Mouse (Mus musculus) gastrocnemius, adult 2 months (tissue): ENCODE results near the gene Ranbp17. TPM values are rescaled to one million over a fixed set of nuclear protein-coding genes. Genes with fewer than 3 reads are reported as not detected.

Source experiments
- DNase-seq: peaks from one replicate; pipeline ENCODE4 v3.0.0; 2022
- H3K27ac ChIP-seq: fragments of 200-600 bp; 2 replicates; pipeline ENCODE4 v1.8.1; 2022; ENCODE audit warnings: mild to moderate bottlenecking
- H3K4me3 ChIP-seq: fragments of 200-600 bp; 2 replicates; pipeline ENCODE4 v1.8.1; 2022; ENCODE audit warnings: mild to moderate bottlenecking, moderate library complexity
- CTCF ChIP-seq: fragments of 200-600 bp; IDR thresholded peaks from 2 replicates; pipeline ENCODE4 v1.8.1; 2022; ENCODE audit warnings: antibody characterized with exemption, mild to moderate bottlenecking, moderate library complexity
- intact Hi-C: fragments of 180-260 bp; cut with DNase I; formaldehyde crosslinking; loops from one replicate; pipeline ENCODE4 v1.15.1; 2025
- total RNA-seq, 2 experiments: library from RNA; stranded (reverse); gene quantifications; 2 replicates each; pipeline ENCODE4 v1.2.3; 2021

The Ranbp17 gene
- total RNA-seq, 2 experiments from 2014 or later = 0.31 to 0.64 TPM

GRCm38 (mm10) chr11:33197133-33197514 is 316.4 kb downstream of the Ranbp17 start:
- intact Hi-C loops = no loop called here
- Histone ChIP-seq H3K4me3 (no peak overlapping the region), H3K27ac (no peak overlapping the region)
- DNase-seq = no peak
- no peak for TF ChIP-seq CTCF

GRCm38 (mm10) chr11:33196447-33197132 is 317.0 kb downstream of the Ranbp17 start:
- Histone ChIP-seq H3K4me3 (no peak overlapping the region), H3K27ac (no peak overlapping the region)
- intact Hi-C loops = no loop called here

GRCm38 (mm10) chr11:33195531-33196446 is 317.8 kb downstream of the Ranbp17 start:
- intact Hi-C loops = no loop called here

More at GRCm38 (mm10) chr11:33196447-33197132, 317.0 kb downstream of the Ranbp17 start:
- no peak for DNase-seq
- no peak for TF ChIP-seq CTCF

GRCm38 (mm10) chr11:33195061-33195460 is 318.5 kb downstream of the Ranbp17 start:
- no peak for DNase-seq
- no peak for TF ChIP-seq CTCF
- Histone ChIP-seq H3K27ac (no peak overlapping the region), H3K4me3 (no peak overlapping the region)
- intact Hi-C loops = no loop called here

More at GRCm38 (mm10) chr11:33195531-33196446, 317.8 kb downstream of the Ranbp17 start:
- no peak overlapping the region for H3K27ac ChIP-seq
- no peak overlapping the region for H3K4me3 ChIP-seq
- TF ChIP-seq CTCF = no peak
- DNase-seq = no peak

- intact Hi-C loops = no loop called here
- DNase-seq = no peak
- TF ChIP-seq CTCF = no peak
- Histone ChIP-seq H3K27ac (no peak overlapping the region), H3K4me3 (no peak overlapping the region)
Measured at GRCm38 (mm10) chr11:33193695-33194094, 319.9 kb downstream of the Ranbp17 start.

GRCm38 (mm10) chr11:33181804-33182203 is 331.7 kb downstream of the Ranbp17 start:
- intact Hi-C loops = no loop called here
- no peak overlapping the region for H3K4me3 ChIP-seq
- no peak for DNase-seq
- no peak for TF ChIP-seq CTCF
- no peak overlapping the region for H3K27ac ChIP-seq

- TF ChIP-seq CTCF = no peak
- no peak overlapping the region for H3K27ac ChIP-seq
- intact Hi-C loops = no loop called here
- no peak for DNase-seq
- H3K4me3 ChIP-seq = no peak overlapping the region
Measured at GRCm38 (mm10) chr11:33180701-33181116, 332.8 kb downstream of the Ranbp17 start.

- no peak for TF ChIP-seq CTCF
- no peak overlapping the region for H3K27ac ChIP-seq
- intact Hi-C loops = loop anchor here (5.0 to 10.0 kb wide), 2 partner anchors 375 to 542 kb away; no protein-coding TSS in a partner anchor
- no peak overlapping the region for H3K4me3 ChIP-seq
- no peak for DNase-seq
Measured at GRCm38 (mm10) chr11:33179802-33180201, 333.7 kb downstream of the Ranbp17 start.

GRCm38 (mm10) chr11:33176525-33177245 is 336.9 kb downstream of the Ranbp17 start:
- Histone ChIP-seq H3K4me3 (no peak overlapping the region), H3K27ac (no peak overlapping the region)
- TF ChIP-seq CTCF = peak; percentile 83
- DNase-seq = peak; percentile 33
- intact Hi-C loops = loop anchor here (2.0 to 10.0 kb wide), 4 partner anchors 118 to 546 kb away; no protein-coding TSS in a partner anchor

- no peak for DNase-seq
- TF ChIP-seq CTCF = no peak
- Histone ChIP-seq H3K27ac (no peak overlapping the region), H3K4me3 (no peak overlapping the region)
- intact Hi-C loops = loop anchor here (2.0 to 10.0 kb wide), 4 partner anchors 119 to 547 kb away; no protein-coding TSS in a partner anchor
Measured at GRCm38 (mm10) chr11:33175768-33176167, 337.8 kb downstream of the Ranbp17 start.

- peak; percentile 78 for TF ChIP-seq CTCF
- no peak overlapping the region for H3K27ac ChIP-seq
- no peak overlapping the region for H3K4me3 ChIP-seq
- DNase-seq = peak; percentile 62
- intact Hi-C loops = loop anchor here (10.0 kb wide), 1 partner anchor 384 kb away; no protein-coding TSS in a partner anchor
Measured at GRCm38 (mm10) chr11:33170489-33170888, 343.1 kb downstream of the Ranbp17 start.

GRCm38 (mm10) chr11:33162998-33163506 is 350.5 kb downstream of the Ranbp17 start, which contains the start of gene Npm1:
Npm1 (minus strand) TSS chr11:33163206.
- peak within 1 kb of the TSS; percentile 97 for H3K4me3 ChIP-seq
- peak; percentile 99 for DNase-seq
- peak within 1 kb of the TSS; percentile 96 for H3K27ac ChIP-seq
- intact Hi-C loops = no loop called here
- no peak for TF ChIP-seq CTCF
